Mouse (Mus musculus): ENCODE measurements around the gene Mrps18b. TPM values are rescaled to one million over a fixed set of nuclear protein-coding genes. Genes with fewer than 3 reads are reported as not detected.

Gene Mrps18b
- polyA plus RNA-seq, 1 experiment from 2014 or later, result 75.7 TPM

DNA sequence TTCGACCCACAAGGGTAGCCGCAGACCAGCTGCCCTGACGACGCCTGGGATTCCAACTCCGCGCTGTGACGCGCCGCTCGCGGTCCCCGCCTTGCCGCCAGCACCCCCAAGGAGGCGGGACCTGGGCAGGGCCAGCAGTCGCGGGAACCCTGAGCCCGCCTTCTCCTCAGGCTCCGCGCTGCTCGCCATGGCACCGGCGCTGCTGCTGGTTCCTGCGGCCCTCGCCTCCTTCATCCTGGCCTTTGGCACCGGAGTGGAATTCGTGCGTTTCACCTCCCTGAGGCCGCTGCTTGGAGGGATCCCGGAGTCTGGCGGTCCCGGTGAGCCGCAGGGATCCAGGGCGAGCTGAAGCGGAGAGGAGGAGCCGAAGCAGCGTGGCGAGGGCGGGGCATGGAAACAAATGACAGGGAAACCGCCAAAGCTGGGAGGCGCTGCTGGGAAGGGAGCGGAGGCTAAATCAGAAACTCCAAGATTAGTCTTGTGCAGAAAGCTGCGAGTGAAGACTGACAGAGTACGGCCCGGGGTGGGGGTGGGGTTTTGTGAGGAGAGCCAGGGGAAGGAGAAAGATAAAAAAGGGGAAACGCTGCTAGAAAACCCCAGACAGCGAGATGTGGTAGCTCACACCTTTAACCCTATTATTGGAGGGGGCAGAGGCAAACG lies 54.9 kb downstream of the Mrps18b start, which contains the start of gene Nrm:
Nrm (plus strand) TSS at position 121 of the 660 bp plus-strand sequence.
- peak within 1 kb of the TSS; percentile 79 for H3K9ac ChIP-seq
- no peaks in the 10 kb centered on the region for H3K9me3 ChIP-seq (replicated peaks)
- H3K4me3 ChIP-seq (replicated peaks), result peak within 1 kb of the TSS; percentile 92
- peak within 1 kb of the TSS; percentile 97 for H3K27ac ChIP-seq (replicated peaks)
- H3K27me3 ChIP-seq, result no peaks in the 10 kb centered on the region
- peaks cover 16% of the 10 kb centered on the region for H3K36me3 ChIP-seq
- peak; percentile 89 for ATAC-seq (ENCODE audit: insufficient number of reproducible peaks, low FRiP score, low TSS enrichment, low read depth)
- H3K4me1 ChIP-seq, result peaks cover 31% of the 10 kb centered on the region
- peak within 1 kb of the TSS; percentile 67 for H3K4me2 ChIP-seq (replicated peaks)
- under 1% methylated on average over 47 of the region's 47 CpGs for WGBS

DNA sequence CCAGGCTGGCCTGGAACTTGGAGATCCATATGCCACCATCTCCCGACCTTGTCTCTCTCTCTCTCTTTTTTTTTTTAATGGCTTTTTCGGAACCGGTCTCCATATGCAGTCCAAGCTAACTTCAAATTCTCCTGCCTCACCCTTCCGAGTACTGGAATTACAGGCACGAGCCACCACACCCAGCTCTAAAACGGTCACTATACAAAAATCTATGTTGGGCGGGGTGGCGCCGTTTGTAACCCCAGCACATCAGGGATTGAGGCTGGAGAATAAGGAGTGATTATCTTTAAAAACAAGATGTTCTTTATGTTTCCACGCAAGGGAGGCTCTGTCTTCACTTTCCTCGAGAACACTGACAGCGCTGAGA lies 55.4 kb downstream of the Mrps18b start:
- peaks cover 16% of the 10 kb centered on the region for H3K36me3 ChIP-seq
- peaks cover 31% of the 10 kb centered on the region for H3K4me1 ChIP-seq
- peak overlapping the region; percentile 92 for H3K4me3 ChIP-seq (replicated peaks)
- peak overlapping the region; percentile 97 for H3K27ac ChIP-seq (replicated peaks)
- peak overlapping the region; percentile 67 for H3K4me2 ChIP-seq (replicated peaks)
- ATAC-seq (ENCODE audit: insufficient number of reproducible peaks, low FRiP score, low TSS enrichment, low read depth), result no peak
- no peaks in the 10 kb centered on the region for H3K9me3 ChIP-seq (replicated peaks)
- no peaks in the 10 kb centered on the region for H3K27me3 ChIP-seq
- peak overlapping the region; percentile 79 for H3K9ac ChIP-seq
- WGBS, result 2% methylated on average over 12 of the region's 12 CpGs

MicroRNAs within 50 kb of the gene (microRNA counts, 519-probe panel; counts per million panel counts)
- microRNA mmu-miR-1894-3p, result not detected
- microRNA mmu-miR-1894-5p, result 1,506 counts per million, percentile 11 among the panel's probes with 10 or more counts
- 1,630 counts per million, percentile 17 among the panel's probes with 10 or more counts for microRNA mmu-miR-877

Small RNAs within 50 kb of the gene (microRNA-seq; reads per million reads assigned to microRNA genes)
- gene Gm28033 (ENCODE audit: borderline number of aligned reads) (0.52 reads per million), gene Mir1894 (ENCODE audit: borderline number of aligned reads) (not detected), gene Mir877 (ENCODE audit: borderline number of aligned reads) (42.1 reads per million, percentile 43 among the genes with 10 or more reads in this experiment)

Other genes starting within 250 kb of the Mrps18b start
- gene Vars2, start 248.8 kb downstream of the Mrps18b start, polyA plus RNA-seq (2015; fragmentation: Nextera tagmentation; extraction: Ambion mirVana), result 16.6 and 19.0 TPM in 2 replicates
- 35.4 and 39.5 TPM in 2 replicates for gene Gtf2h4, start 242.7 kb downstream of the Mrps18b start, polyA plus RNA-seq (2015; fragmentation: Nextera tagmentation; extraction: Ambion mirVana)
- 95.1 and 100 TPM in 2 replicates for gene Ddr1, start 211.8 kb downstream of the Mrps18b start, polyA plus RNA-seq (2015; fragmentation: Nextera tagmentation; extraction: Ambion mirVana)
- 28.7 and 30.2 TPM in 2 replicates for gene Ier3, start 94.7 kb downstream of the Mrps18b start, polyA plus RNA-seq (2015; fragmentation: Nextera tagmentation; extraction: Ambion mirVana)
- 64.4 and 72.6 TPM in 2 replicates for gene Flot1, start 93.2 kb downstream of the Mrps18b start, polyA plus RNA-seq (2015; fragmentation: Nextera tagmentation; extraction: Ambion mirVana)
- 823 TPM in 2 replicates for gene Tubb5, start 78.1 kb downstream of the Mrps18b start, polyA plus RNA-seq (2015; fragmentation: Nextera tagmentation; extraction: Ambion mirVana)
- 12.0 and 16.1 TPM in 2 replicates for gene Mdc1, start 74.9 kb downstream of the Mrps18b start, polyA plus RNA-seq (2015; fragmentation: Nextera tagmentation; extraction: Ambion mirVana)
- gene Nrm, start 55.1 kb downstream of the Mrps18b start, polyA plus RNA-seq (2015; fragmentation: Nextera tagmentation; extraction: Ambion mirVana), result 53.2 and 55.2 TPM in 2 replicates
- 28.5 and 30.3 TPM in 2 replicates for gene Ppp1r18, start 50.8 kb downstream of the Mrps18b start, polyA plus RNA-seq (2015; fragmentation: Nextera tagmentation; extraction: Ambion mirVana)
- 40.7 and 50.6 TPM in 2 replicates for gene Dhx16, start 36.6 kb downstream of the Mrps18b start, polyA plus RNA-seq (2015; fragmentation: Nextera tagmentation; extraction: Ambion mirVana)
- gene 2310061I04Rik, start 19.0 kb downstream of the Mrps18b start, polyA plus RNA-seq (2015; fragmentation: Nextera tagmentation; extraction: Ambion mirVana), result 22.3 and 23.9 TPM in 2 replicates
- gene Atat1, start 6.3 kb downstream of the Mrps18b start, polyA plus RNA-seq (2015; fragmentation: Nextera tagmentation; extraction: Ambion mirVana), result 64.5 and 77.7 TPM in 2 replicates
- gene Ppp1r10, start within 50 bp of the Mrps18b start, polyA plus RNA-seq (2015; fragmentation: Nextera tagmentation; extraction: Ambion mirVana), result 39.2 and 39.5 TPM in 2 replicates
- gene Abcf1, start 53.4 kb upstream of the Mrps18b start, polyA plus RNA-seq (2015; fragmentation: Nextera tagmentation; extraction: Ambion mirVana), result 89.0 and 92.2 TPM in 2 replicates
- gene Gnl1, start 63.5 kb upstream of the Mrps18b start, polyA plus RNA-seq (2015; fragmentation: Nextera tagmentation; extraction: Ambion mirVana), result 59.7 and 61.5 TPM in 2 replicates
- gene Prr3, start 63.8 kb upstream of the Mrps18b start, polyA plus RNA-seq (2015; fragmentation: Nextera tagmentation; extraction: Ambion mirVana), result 37.8 and 41.4 TPM in 2 replicates
- 3.0 and 3.7 TPM in 2 replicates for gene H2-T24, start 104.2 kb upstream of the Mrps18b start, polyA plus RNA-seq (2015; fragmentation: Nextera tagmentation; extraction: Ambion mirVana)
- 24.9 and 26.4 TPM in 2 replicates for gene H2-T23, start 116.5 kb upstream of the Mrps18b start, polyA plus RNA-seq (2015; fragmentation: Nextera tagmentation; extraction: Ambion mirVana)
- gene H2-T22, start 126.4 kb upstream of the Mrps18b start, polyA plus RNA-seq (2015; fragmentation: Nextera tagmentation; extraction: Ambion mirVana), result 26.8 and 27.2 TPM in 2 replicates
- 0.11 TPM in 1 of 2 replicates, not detected in the other for gene Gm6034, start 126.6 kb upstream of the Mrps18b start, polyA plus RNA-seq (2015; fragmentation: Nextera tagmentation; extraction: Ambion mirVana)
- gene Gm11127, start 142.0 kb upstream of the Mrps18b start, polyA plus RNA-seq (2015; fragmentation: Nextera tagmentation; extraction: Ambion mirVana), result 0.12 TPM in 1 of 2 replicates, not detected in the other
- not detected in 2 replicates for gene Gm19684, start 205.3 kb upstream of the Mrps18b start, polyA plus RNA-seq (2015; fragmentation: Nextera tagmentation; extraction: Ambion mirVana)
- not detected in 2 replicates for gene Gm7030, start 213.0 kb upstream of the Mrps18b start, polyA plus RNA-seq (2015; fragmentation: Nextera tagmentation; extraction: Ambion mirVana)

Data from embryonic facial prominence, embryonic 15.5 days (tissue).